Mouse (Mus musculus) ES-CJ7 (cell line): ENCODE results near the gene Gm49398.

Experiments used
- DNase-seq: peaks from one replicate; pipeline ENCODE4 v3.0.0; 2011; ENCODE audit warnings: low read depth, low spot score

Gm49398 gene

DNA sequence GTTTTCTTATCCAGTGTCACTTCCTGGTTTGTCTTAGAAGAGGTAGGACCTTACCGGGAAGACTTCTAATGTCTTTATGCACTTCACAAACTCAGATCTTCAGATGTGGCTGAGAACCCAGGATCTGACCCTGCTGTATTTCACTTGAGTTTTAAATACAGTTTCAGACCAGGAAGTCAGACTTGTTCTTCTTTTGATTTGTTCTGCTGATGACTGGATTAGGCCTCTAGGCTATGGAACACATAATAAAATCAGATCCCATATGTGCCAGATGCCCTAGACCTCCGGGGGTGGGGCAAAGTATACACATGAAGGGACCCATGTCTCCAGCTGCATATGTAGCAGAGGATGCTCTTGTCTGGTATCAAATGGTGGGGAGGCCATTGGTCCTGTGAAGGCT, at the start of gene Gm49398:
Gm49398 (minus strand) TSS at position 101 of the 400 bp plus-strand sequence.
- no peak for DNase-seq

DNA sequence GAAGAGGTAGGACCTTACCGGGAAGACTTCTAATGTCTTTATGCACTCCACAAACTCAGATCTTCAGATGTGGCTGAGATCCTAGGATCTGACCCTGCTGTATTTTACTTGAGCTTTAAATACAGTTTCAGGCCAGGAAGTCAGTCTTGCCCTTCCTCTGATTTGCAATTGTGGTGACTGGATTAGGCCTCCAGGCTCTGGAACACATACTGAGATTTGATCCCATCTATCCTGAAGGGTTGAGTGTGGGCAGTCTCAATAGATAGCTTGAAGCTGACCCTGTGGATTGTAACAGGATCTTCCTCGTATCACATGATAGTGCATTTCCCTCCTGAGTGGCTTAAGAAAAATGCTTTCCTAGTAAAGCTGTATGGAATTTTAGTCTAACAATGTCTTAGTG, 33.4 kb downstream of the Gm49398 start, which contains the start of gene Cts8:
Cts8 (minus strand) TSS at position 101 of the 400 bp plus-strand sequence.
- no peak for DNase-seq

DNA sequence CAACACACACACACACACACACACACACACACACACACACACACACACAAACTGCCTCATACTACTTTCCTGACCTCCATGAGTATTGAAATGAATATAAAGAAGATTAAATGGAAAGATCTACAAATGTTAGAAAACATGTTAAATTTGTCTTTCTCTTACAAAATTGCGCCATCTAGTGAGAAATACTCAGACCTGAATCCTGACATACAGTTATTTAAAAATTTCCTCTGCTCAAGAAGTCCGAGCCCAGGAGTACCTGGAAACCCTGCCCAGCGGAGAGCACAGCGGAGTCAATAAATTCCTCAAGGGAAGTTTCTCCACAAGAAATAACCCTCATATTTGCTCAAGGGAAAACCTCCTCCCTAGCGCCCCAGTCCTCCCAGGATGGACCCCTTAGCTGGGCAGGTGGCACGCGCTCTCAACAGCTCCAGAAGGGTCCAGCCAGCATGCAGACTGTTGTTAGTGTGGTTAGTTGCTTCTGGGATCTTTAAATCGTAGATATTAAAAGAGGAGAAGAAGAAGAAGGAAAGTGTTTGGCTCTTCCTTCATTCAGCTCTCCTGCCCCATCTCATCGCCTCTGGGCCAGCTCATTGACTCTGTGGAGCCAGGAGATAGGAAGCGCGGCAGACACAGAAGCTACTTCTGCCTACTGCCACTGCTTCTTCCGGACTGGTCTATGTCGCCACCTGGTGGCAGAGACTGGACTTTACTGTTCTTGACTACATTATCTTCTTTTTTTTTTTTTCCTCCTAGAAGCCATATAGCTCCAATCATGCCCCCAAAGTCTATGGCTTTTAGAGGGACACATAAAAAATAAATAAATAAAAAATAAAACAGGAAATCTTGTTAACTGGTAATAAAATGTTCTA, 47.3 kb downstream of the Gm49398 start:
- peak; percentile 88 for DNase-seq

DNA sequence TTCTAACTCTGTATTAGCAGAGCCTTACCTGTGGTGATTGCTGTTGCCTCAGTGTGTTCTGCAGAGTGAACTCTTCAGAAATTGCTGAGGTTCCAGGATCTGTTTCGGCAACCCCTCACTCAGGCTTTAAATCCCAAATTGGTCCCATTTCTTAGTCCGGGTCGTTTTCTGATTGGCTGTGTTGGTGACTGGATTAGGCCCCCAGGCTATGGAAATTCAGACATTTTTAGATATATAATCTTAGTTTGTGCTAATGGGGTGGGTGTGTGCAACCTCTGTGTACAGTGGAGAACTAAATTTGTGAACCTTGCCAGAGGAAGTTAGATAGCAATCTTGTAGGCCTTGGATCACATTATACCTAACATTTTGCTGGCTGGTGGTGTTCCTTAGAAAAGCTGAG, 85.3 kb downstream of the Gm49398 start, which contains the start of gene Cts6:
Cts6 (minus strand) TSS at position 101 of the 400 bp plus-strand sequence.
- DNase-seq, result no peak
